Mouse (Mus musculus) intestine, embryonic 15.5 days (tissue): ENCODE data around the gene Hoxc9. TPM values are rescaled to one million over a fixed set of nuclear protein-coding genes. Genes with fewer than 3 reads are reported as not detected.

Source experiments
- ATAC-seq: fragments of 200-750 bp; cut with Nextera tagmentation; 2 replicates; pipeline ENCODE4 v1.8.0; 2017; ENCODE audit warnings: moderate TSS enrichment, moderate library complexity
- H3K27ac ChIP-seq: fragments of 300-500 bp; sonication (generic); 2 replicates; pipeline ENCODE4 v1.5.1; 2015; ENCODE audit warnings: mild to moderate bottlenecking, inconsistent platforms
- H3K27me3 ChIP-seq: fragments of 300-500 bp; sonication (generic); replicated peaks from 2 replicates; pipeline ENCODE4 v1.6.1; 2015; ENCODE audit warnings: inconsistent platforms
- H3K36me3 ChIP-seq: fragments of 300-500 bp; sonication (generic); 2 replicates; pipeline ENCODE4 v1.6.1; 2015; ENCODE audit warnings: inconsistent platforms
- H3K4me1 ChIP-seq: fragments of 300-500 bp; sonication (generic); replicated peaks from 2 replicates; pipeline ENCODE4 v1.6.1; 2015; ENCODE audit warnings: inconsistent platforms
- H3K4me2 ChIP-seq: fragments of 300-500 bp; sonication (generic); replicated peaks from 2 replicates; pipeline ENCODE4 v1.6.1; 2015; ENCODE audit warnings: mild to moderate bottlenecking, inconsistent platforms
- H3K4me3 ChIP-seq: fragments of 300-500 bp; sonication (generic); replicated peaks from 2 replicates; pipeline ENCODE4 v1.5.1; 2015; ENCODE audit warnings: inconsistent platforms
- H3K9ac ChIP-seq: fragments of 300-500 bp; sonication (generic); 2 replicates; pipeline ENCODE4 v1.6.1; 2015; ENCODE audit warnings: inconsistent platforms
- H3K9me3 ChIP-seq: fragments of 300-500 bp; sonication (generic); 2 replicates; pipeline ENCODE4 v1.6.1; 2016; ENCODE audit warnings: inconsistent platforms
- WGBS: fragments of 180-500 bp; shearing (Covaris S2); methylation state at CpG from one replicate; pipeline ENCODE4 v1.1.7; 2015; 5-methylcytosine and 5-hydroxymethylcytosine counted together
- polyA plus RNA-seq: library from polyadenylated mRNA; unstranded; fragments of >200 nt; fragmentation: Nextera tagmentation; extraction: Ambion mirVana; gene quantifications from 2 replicates; pipeline ENCODE4 v1.2.1, GENCODE M21; 2015

The Hoxc9 gene
- polyA plus RNA-seq, 1 experiment from 2014 or later = 1.4 TPM

DNA sequence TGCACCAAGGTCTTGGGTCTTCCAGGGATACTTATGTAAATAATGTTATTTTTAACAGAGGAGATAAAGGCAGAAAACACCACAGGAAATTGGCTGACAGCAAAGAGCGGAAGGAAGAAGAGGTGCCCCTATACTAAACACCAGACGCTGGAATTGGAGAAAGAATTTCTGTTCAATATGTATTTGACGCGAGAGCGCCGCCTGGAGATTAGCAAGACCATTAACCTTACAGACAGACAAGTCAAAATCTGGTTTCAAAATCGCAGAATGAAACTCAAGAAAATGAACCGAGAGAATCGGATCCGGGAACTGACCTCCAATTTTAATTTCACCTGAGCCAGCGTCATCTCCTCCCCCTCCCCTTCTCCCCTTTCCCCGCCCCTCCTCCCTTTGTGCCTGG, 5.5 kb upstream of the Hoxc9 start:
- H3K9ac ChIP-seq = no peak overlapping the region
- no peak overlapping the region for H3K4me3 ChIP-seq
- 0 out of 2 replicates have a peak, but pooled peaks cover 5% of the 10 kb centered on the region for H3K4me1 ChIP-seq
- H3K27me3 ChIP-seq = peaks cover 94% of the 10 kb centered on the region
- H3K27ac ChIP-seq = no peak overlapping the region
- H3K36me3 ChIP-seq = no peaks in the 10 kb centered on the region
- H3K4me2 ChIP-seq = no peak overlapping the region
- no peaks in the 10 kb centered on the region for H3K9me3 ChIP-seq
- 2% methylated on average over 12 of the region's 12 CpGs for WGBS
- ATAC-seq = no peak

DNA sequence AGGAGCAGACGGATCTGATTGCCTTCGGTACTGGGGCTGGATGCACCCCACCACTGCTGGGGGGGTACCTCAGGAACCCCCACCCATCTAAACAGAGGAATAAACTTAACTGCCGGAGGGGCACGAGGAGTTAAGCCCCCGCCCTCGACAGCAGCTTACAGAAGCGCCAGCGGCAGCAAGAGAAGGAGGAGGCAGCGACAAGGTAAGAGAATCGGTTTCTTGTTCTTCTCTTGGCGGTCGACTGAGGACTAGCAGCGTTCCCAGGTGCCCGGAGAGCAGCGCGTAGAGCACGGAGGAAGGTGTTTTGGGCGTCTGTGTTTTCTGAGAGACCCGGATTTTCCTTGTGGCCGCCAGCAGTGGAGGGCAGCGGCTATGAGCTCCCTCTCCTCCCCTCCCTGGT, 4.0 kb upstream of the Hoxc9 start:
- Histone ChIP-seq H3K9ac (no peak overlapping the region), H3K4me2 (no peak overlapping the region), H3K27ac (no peak overlapping the region), H3K9me3 (no peaks in the 10 kb centered on the region), H3K4me3 (0 out of 2 replicates have a peak overlapping the region, but pooled peaks have one; percentile 1), H3K27me3 (peaks cover 93% of the 10 kb centered on the region), H3K36me3 (no peaks in the 10 kb centered on the region), H3K4me1 (no peaks in the 10 kb centered on the region)
- ATAC-seq = no peak
- 1% methylated on average over 21 of the region's 21 CpGs for WGBS

DNA sequence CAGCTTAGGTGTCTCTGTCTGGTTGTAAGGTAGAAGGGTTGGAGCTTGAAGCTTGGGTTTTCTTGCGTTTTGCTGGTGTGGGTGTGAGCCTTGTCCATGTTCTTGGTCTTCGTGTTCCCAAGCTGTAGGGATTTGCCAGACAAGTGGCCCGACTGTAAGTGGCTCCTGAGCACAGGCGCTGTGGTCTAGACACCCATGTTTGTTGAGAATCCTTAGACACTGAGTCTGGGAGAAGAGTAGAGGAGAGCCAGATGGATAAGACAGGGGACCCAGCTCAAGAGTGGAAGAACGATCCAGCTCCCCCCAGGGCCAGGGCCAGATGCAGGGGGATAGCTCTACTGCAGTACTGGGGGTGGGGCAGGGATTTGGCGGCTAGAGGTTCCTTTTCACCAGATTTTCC, 3.5 kb upstream of the Hoxc9 start:
- Histone ChIP-seq H3K4me3 (no peak overlapping the region), H3K27me3 (peaks cover 93% of the 10 kb centered on the region), H3K9ac (no peak overlapping the region), H3K9me3 (no peaks in the 10 kb centered on the region), H3K4me2 (no peak overlapping the region), H3K4me1 (no peaks in the 10 kb centered on the region), H3K27ac (no peak overlapping the region), H3K36me3 (no peaks in the 10 kb centered on the region)
- no peak for ATAC-seq
- 6% methylated on average over 6 of the region's 6 CpGs for WGBS

DNA sequence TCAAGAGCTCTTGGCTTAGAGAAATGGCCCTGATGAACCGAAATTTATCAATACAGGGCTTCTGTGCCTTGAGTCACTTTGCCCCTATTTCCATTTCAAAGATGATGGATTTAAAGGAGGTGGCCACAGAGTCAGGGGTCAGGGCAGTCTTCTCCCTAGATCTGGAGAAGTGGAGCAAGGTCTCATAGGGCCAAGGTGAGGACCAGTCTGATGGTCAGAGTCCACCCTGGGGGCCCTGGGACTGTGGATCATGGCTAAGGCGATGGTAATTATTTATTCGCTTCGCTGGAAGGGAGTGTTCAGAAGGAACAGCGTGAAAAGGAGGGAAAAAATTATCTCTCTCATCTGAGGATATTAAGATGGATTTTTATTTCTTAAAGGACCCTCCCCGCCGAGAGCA, 1.2 kb upstream of the Hoxc9 start:
- peaks cover 95% of the 10 kb centered on the region for H3K27me3 ChIP-seq
- H3K4me1 ChIP-seq = no peaks in the 10 kb centered on the region
- H3K9me3 ChIP-seq = no peaks in the 10 kb centered on the region
- ATAC-seq = no peak
- H3K27ac ChIP-seq = no peak overlapping the region
- no peak overlapping the region for H3K9ac ChIP-seq
- WGBS = 10% methylated on average over 7 of the region's 7 CpGs
- no peak overlapping the region for H3K4me2 ChIP-seq
- H3K4me3 ChIP-seq = no peak overlapping the region
- H3K36me3 ChIP-seq = no peaks in the 10 kb centered on the region

DNA sequence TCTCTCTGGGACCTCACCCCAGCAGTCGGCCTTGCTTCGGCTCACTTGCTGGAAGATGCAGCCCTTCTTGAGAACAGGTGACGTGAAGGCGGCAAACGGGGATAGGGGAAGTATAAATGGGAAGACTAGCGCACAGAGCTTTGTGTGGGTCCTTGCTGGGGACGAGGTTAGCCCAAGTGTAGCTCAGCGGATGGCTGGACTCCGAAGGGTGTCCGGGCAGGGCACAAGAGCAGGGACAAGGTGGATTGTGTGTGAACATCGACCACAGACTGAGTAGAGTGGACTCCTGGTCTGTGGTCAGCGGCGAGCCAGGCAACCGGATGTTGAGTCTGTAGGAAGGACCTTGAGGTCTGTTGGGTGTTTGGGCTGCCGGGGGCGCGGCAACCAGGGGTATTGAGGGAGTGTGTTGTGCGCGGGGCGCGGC, 539 bp upstream of the Hoxc9 start:
- no peaks in the 10 kb centered on the region for H3K36me3 ChIP-seq
- no peaks in the 10 kb centered on the region for H3K9me3 ChIP-seq
- no peak overlapping the region for H3K4me3 ChIP-seq
- no peak overlapping the region for H3K27ac ChIP-seq
- no peaks in the 10 kb centered on the region for H3K4me1 ChIP-seq
- no peak overlapping the region for H3K9ac ChIP-seq
- no peak for ATAC-seq
- H3K4me2 ChIP-seq = peak overlapping the region; percentile 3
- WGBS = 3% methylated on average over 21 of the region's 21 CpGs
- H3K27me3 ChIP-seq = peaks cover 95% of the 10 kb centered on the region

DNA sequence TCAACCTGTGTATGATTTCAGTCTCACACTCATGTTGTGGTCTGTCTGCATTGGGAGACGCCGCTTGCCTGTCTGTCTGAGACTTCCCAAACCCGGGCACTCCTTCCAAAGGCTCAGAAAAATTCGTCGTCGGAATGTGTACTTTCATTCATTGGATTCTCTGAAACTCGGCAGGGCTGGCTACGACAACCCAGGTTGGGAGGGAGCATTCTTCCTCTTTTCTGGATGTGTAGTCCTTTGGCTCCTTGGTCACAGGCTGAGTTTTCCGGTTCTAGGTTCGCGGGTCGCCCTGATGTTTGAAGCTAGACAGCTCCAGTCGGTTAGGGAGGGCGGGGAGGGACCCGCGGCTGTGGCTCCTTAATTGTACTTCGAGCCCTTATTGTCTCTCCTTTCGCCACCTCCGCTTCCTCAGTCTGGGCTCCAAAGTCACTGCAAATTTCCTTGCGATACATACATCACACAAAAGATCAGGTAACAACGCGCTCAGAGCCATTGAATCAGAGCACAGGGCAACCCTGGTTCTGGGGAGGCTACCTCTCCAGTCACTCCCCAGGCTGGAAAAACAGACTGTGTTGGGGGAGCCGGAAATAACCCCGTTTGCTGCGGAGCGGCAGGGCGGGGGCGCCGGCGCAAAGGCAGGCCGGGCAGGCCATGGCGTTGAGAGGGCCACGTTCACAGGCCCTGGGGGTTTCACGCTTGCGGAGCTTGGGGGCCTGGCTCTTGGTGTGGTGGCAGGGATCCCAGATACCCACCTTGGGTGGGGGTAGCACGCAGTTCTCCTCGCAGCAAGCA, 588 bp downstream of the Hoxc9 start:
- H3K36me3 ChIP-seq = no peaks in the 10 kb centered on the region
- H3K9ac ChIP-seq = 0 out of 2 replicates have a peak overlapping the region, but pooled peaks have one; percentile 8
- peak overlapping the region; percentile 49 for H3K4me2 ChIP-seq
- WGBS = 4% methylated on average over 37 of the region's 37 CpGs
- no peak overlapping the region for H3K27ac ChIP-seq
- peak overlapping the region; percentile 24 for H3K4me3 ChIP-seq
- H3K27me3 ChIP-seq = peaks cover 93% of the 10 kb centered on the region
- H3K4me1 ChIP-seq = peaks cover 3% of the 10 kb centered on the region
- H3K9me3 ChIP-seq = no peaks in the 10 kb centered on the region
- no peak for ATAC-seq

DNA sequence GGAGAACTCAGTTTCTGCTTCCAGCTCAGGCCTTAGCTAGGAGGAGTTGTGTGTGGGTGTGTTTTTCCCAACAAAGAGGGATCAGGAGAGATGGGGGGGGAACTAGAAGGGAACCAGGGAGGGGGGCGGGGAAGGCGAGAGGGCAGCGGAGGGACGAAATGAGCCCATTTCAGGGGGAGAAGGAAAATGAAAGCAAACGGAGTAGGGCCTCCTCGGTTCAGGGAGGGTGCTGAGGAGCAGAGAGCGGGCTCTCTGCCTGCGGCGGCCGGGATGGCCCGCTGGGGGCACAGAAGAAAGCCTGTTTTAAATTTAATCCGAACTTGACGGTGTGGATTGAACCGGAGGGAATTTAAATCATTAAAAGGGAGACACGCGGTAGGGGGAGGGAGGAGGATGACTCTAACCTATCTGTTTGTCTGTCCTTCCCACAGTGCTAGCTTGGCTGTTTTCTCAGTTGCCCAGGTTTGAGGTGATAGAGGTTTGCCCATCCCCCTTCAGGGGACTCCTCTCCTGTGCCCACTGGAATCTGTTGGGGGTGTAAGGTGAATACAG, 1.3 kb downstream of the Hoxc9 start:
- H3K4me2 ChIP-seq = peak overlapping the region; percentile 49
- H3K36me3 ChIP-seq = no peaks in the 10 kb centered on the region
- ATAC-seq = no peak
- H3K9ac ChIP-seq = 0 out of 2 replicates have a peak overlapping the region, but pooled peaks have one; percentile 8
- H3K4me3 ChIP-seq = peak overlapping the region; percentile 24
- peaks cover 93% of the 10 kb centered on the region for H3K27me3 ChIP-seq
- H3K4me1 ChIP-seq = peaks cover 7% of the 10 kb centered on the region
- no peak overlapping the region for H3K27ac ChIP-seq
- H3K9me3 ChIP-seq = no peaks in the 10 kb centered on the region
- 7% methylated on average over 16 of the region's 16 CpGs for WGBS

DNA sequence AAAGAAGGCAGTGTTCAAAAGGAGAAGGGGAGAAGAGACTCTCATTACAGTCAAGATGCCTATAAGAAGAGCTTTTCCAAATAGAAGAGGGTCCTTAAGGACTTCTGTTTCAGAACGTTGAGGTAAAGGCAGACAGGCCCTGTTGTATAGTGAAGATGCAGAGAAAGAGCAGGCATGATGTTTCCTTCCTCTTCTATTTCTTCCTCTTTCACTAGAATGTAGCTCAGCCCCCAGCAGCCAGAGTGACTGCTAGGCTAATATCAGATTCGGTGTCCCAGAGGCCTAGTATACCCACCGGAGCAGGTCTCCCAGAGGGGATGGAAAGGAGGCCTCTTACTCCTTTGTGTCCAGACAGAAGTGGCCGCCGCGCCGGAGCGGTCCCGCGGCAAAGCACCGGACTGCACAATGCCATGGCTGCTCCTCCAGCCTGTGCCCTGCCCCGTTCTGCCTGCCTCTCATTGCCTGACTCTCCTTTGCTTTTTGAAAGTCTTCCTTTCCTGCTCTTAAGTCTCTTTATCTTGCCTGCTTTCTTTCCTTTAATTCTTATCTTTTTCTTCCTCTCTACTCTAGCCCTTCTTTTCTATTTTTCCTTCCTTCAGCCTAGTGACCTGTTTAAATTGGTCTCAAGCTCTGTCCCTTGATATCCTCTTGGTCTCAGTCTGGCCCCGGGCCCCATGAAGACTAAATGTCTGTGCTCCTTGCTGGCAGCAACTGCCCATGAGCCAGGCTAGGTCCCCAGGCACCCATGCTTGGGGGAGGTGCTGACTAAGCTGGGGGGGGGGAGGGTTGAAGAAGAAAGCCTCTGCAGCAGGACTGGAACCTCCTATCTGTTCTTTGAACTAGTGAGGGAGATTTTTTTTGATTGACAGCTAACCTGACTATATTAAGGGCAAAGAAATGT, 2.6 kb downstream of the Hoxc9 start:
- H3K27ac ChIP-seq = no peak overlapping the region
- no peak overlapping the region for H3K9ac ChIP-seq
- H3K9me3 ChIP-seq = no peaks in the 10 kb centered on the region
- no peaks in the 10 kb centered on the region for H3K36me3 ChIP-seq
- H3K27me3 ChIP-seq = peaks cover 89% of the 10 kb centered on the region
- WGBS = 11% methylated on average over 13 of the region's 13 CpGs
- H3K4me2 ChIP-seq = no peak overlapping the region
- no peak for ATAC-seq
- peaks cover 7% of the 10 kb centered on the region for H3K4me1 ChIP-seq
- no peak overlapping the region for H3K4me3 ChIP-seq

DNA sequence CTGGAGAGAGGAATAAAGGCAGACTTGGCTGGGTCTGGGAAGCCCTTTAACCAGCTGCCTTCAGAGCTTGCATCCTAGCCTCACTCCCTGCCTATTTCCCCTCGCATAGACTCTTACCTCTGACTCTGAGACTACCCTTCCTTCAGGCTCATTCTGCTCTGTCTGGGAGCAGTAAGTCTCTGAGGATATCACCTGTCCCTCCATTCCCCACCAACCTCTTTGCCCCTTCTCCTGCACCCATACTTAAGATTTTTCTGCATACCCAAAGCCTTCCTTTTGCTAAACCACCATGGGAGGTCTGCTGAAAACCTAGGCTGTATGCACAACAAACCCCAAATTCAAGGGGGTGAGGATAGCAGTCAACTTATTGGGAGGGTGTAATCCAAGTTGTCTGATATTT, 3.7 kb downstream of the Hoxc9 start:
- no peak overlapping the region for H3K4me3 ChIP-seq
- peaks cover 88% of the 10 kb centered on the region for H3K27me3 ChIP-seq
- H3K27ac ChIP-seq = no peak overlapping the region
- peaks cover 7% of the 10 kb centered on the region for H3K4me1 ChIP-seq
- ATAC-seq = no peak
- H3K9me3 ChIP-seq = no peaks in the 10 kb centered on the region
- no peak overlapping the region for H3K9ac ChIP-seq
- no peak overlapping the region for H3K4me2 ChIP-seq
- 5% methylated on average over 1 of the region's 1 CpGs for WGBS
- no peaks in the 10 kb centered on the region for H3K36me3 ChIP-seq

DNA sequence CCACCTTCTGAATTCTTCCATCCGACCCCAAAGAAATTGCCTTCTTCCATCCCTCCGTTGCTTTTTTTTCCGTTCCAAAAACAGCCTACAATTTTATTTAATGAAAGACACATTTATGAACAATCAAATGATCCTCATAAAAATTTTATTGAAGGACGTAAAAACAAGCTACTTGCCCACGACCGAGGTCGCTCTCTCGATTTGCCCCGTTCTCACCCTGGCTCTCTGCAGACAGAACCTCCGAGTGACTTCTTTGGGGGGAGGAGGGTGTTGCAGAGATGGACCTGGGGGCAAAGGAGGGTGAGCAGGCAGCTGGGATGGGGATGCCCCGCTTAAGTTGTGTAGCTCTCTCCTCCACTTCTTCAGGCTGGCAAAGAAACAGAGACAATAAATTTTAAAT, 4.1 kb downstream of the Hoxc9 start:
- Histone ChIP-seq H3K9me3 (no peaks in the 10 kb centered on the region), H3K36me3 (no peaks in the 10 kb centered on the region), H3K9ac (no peak overlapping the region), H3K27ac (no peak overlapping the region), H3K4me3 (no peak overlapping the region), H3K4me1 (peaks cover 7% of the 10 kb centered on the region), H3K27me3 (peaks cover 88% of the 10 kb centered on the region), H3K4me2 (peak overlapping the region; percentile 59; the same call in 1 of the 2 replicates)
- WGBS = 8% methylated on average over 11 of the region's 11 CpGs
- ATAC-seq = no peak

DNA sequence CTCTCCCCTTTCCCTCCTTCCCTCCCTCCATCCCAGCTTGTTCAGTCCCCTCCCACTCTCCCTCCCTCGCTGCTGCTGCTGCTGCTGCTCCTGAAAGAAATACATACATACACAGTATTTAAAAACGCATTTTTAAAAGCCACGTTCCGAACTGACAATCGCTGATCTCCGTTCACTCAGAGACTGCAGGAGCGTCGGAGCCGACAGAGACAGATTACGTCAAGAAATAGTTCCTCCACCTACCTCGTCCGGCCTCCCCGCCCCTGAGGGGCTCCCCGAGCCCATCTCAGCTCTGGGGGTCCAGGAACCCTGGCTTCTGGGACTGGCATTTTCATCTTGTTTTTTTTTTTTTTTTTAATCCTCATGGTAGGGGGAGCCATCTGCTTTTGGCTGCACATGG, 4.7 kb downstream of the Hoxc9 start:
- Histone ChIP-seq H3K4me3 (peak overlapping the region; percentile 41), H3K27ac (no peak overlapping the region), H3K4me1 (peaks cover 7% of the 10 kb centered on the region), H3K36me3 (no peaks in the 10 kb centered on the region), H3K27me3 (peaks cover 88% of the 10 kb centered on the region), H3K9me3 (no peaks in the 10 kb centered on the region), H3K4me2 (peak overlapping the region; percentile 59), H3K9ac (no peak overlapping the region; the same call in 1 of the 2 replicates)
- no peak for ATAC-seq
- WGBS = under 1% methylated on average over 14 of the region's 14 CpGs
